Mouse (Mus musculus): Measurements from ENCODE around the gene Ctnnbip1. TPM values are rescaled to one million over a fixed set of nuclear protein-coding genes. Genes with fewer than 3 reads are reported as not detected.

Ctnnbip1 gene
- polyA plus RNA-seq, 1 experiment from 2014 or later = 80.3 TPM

- H3K9me3 ChIP-seq = no peaks in the 10 kb centered on the region
- H3K27me3 ChIP-seq = no peaks in the 10 kb centered on the region
- WGBS = 81% methylated on average over 5 of the region's 5 CpGs
- no peaks in the 10 kb centered on the region for H3K4me1 ChIP-seq
- no peak overlapping the region for H3K4me2 ChIP-seq (replicated peaks)
- H3K9ac ChIP-seq = 0 out of 2 replicates have a peak overlapping the region, but pooled peaks have one; percentile 20
- H3K27ac ChIP-seq = no peak overlapping the region
- no peak for ATAC-seq (ENCODE audit: low FRiP score, low read depth)
- peaks cover 44% of the 10 kb centered on the region for H3K36me3 ChIP-seq
- H3K4me3 ChIP-seq = no peak overlapping the region
Measured at GRCm38 (mm10) chr4:149550866-149551265, 32.8 kb downstream of the Ctnnbip1 start.

- 86% methylated on average over 5 of the region's 5 CpGs for WGBS
- H3K27me3 ChIP-seq = no peaks in the 10 kb centered on the region
Measured at GRCm38 (mm10) chr4:149551696-149552095, 33.7 kb downstream of the Ctnnbip1 start.

GRCm38 (mm10) chr4:149553834-149554233 is 35.8 kb downstream of the Ctnnbip1 start:
- H3K27me3 ChIP-seq = no peaks in the 10 kb centered on the region
- no peak for ATAC-seq (ENCODE audit: low FRiP score, low read depth)
- no peak overlapping the region for H3K4me2 ChIP-seq (replicated peaks)
- H3K4me3 ChIP-seq = no peak overlapping the region
- H3K27ac ChIP-seq = no peak overlapping the region
- H3K9me3 ChIP-seq = no peaks in the 10 kb centered on the region
- H3K9ac ChIP-seq = no peak overlapping the region
- no peaks in the 10 kb centered on the region for H3K4me1 ChIP-seq
- peaks cover 49% of the 10 kb centered on the region for H3K36me3 ChIP-seq
- 62% methylated on average over 7 of the region's 7 CpGs for WGBS

More at GRCm38 (mm10) chr4:149551696-149552095, 33.7 kb downstream of the Ctnnbip1 start:
- Histone ChIP-seq H3K4me3 (no peak overlapping the region), H3K36me3 (peaks cover 39% of the 10 kb centered on the region), H3K27ac (no peak overlapping the region), H3K9ac (no peak overlapping the region), H3K9me3 (no peaks in the 10 kb centered on the region), H3K4me1 (no peaks in the 10 kb centered on the region), H3K4me2 (replicated peaks) (no peak overlapping the region)
- no peak for ATAC-seq (ENCODE audit: low FRiP score, low read depth)

- peaks cover 58% of the 10 kb centered on the region for H3K36me3 ChIP-seq
- no peak for ATAC-seq (ENCODE audit: low FRiP score, low read depth)
Measured at GRCm38 (mm10) chr4:149556111-149556510, 38.1 kb downstream of the Ctnnbip1 start.

GRCm38 (mm10) chr4:149557905-149558304 is 39.9 kb downstream of the Ctnnbip1 start:
- WGBS = 94% methylated on average over 5 of the region's 5 CpGs
- ATAC-seq (ENCODE audit: low FRiP score, low read depth) = no peak
- no peak overlapping the region for H3K27ac ChIP-seq
- H3K4me3 ChIP-seq = no peak overlapping the region
- no peak overlapping the region for H3K4me2 ChIP-seq (replicated peaks)
- peaks cover 5% of the 10 kb centered on the region for H3K4me1 ChIP-seq
- peaks cover 5% of the 10 kb centered on the region; the same call in 1 of the 2 replicates for H3K9me3 ChIP-seq
- peaks cover 52% of the 10 kb centered on the region for H3K36me3 ChIP-seq
- no peaks in the 10 kb centered on the region for H3K27me3 ChIP-seq
- no peak overlapping the region; the same call in 1 of the 2 replicates for H3K9ac ChIP-seq

More at GRCm38 (mm10) chr4:149556111-149556510, 38.1 kb downstream of the Ctnnbip1 start:
- H3K4me3 ChIP-seq = no peak overlapping the region
- WGBS = 88% methylated on average over 4 of the region's 4 CpGs
- H3K4me1 ChIP-seq = no peaks in the 10 kb centered on the region
- no peak overlapping the region for H3K4me2 ChIP-seq (replicated peaks)
- H3K27me3 ChIP-seq = no peaks in the 10 kb centered on the region
- H3K9ac ChIP-seq = no peak overlapping the region
- H3K9me3 ChIP-seq = peaks cover 5% of the 10 kb centered on the region; the same call in 1 of the 2 replicates
- no peak overlapping the region for H3K27ac ChIP-seq

GRCm38 (mm10) chr4:149558389-149558788 is 40.4 kb downstream of the Ctnnbip1 start:
- ATAC-seq (ENCODE audit: low FRiP score, low read depth) = no peak
- Histone ChIP-seq H3K4me3 (no peak overlapping the region), H3K4me1 (peaks cover 7% of the 10 kb centered on the region), H3K27me3 (no peaks in the 10 kb centered on the region), H3K4me2 (replicated peaks) (no peak overlapping the region), H3K9me3 (peaks cover 5% of the 10 kb centered on the region; the same call in 1 of the 2 replicates), H3K9ac (no peak overlapping the region; the same call in 1 of the 2 replicates), H3K36me3 (peaks cover 52% of the 10 kb centered on the region), H3K27ac (no peak overlapping the region)
- 78% methylated on average over 3 of the region's 3 CpGs for WGBS

GRCm38 (mm10) chr4:149561392-149561791 is 43.4 kb downstream of the Ctnnbip1 start:
- H3K9ac ChIP-seq = no peak overlapping the region
- peaks cover 24% of the 10 kb centered on the region for H3K4me1 ChIP-seq
- ATAC-seq (ENCODE audit: low FRiP score, low read depth) = no peak
- H3K36me3 ChIP-seq = peaks cover 43% of the 10 kb centered on the region
- H3K27me3 ChIP-seq = no peaks in the 10 kb centered on the region
- WGBS = 87% methylated on average over 4 of the region's 4 CpGs
- H3K27ac ChIP-seq = no peak overlapping the region
- H3K9me3 ChIP-seq = peaks cover 5% of the 10 kb centered on the region; the same call in 1 of the 2 replicates
- H3K4me2 ChIP-seq (replicated peaks) = no peak overlapping the region
- no peak overlapping the region for H3K4me3 ChIP-seq

GRCm38 (mm10) chr4:149561986-149562904 is 44.2 kb downstream of the Ctnnbip1 start:
- ATAC-seq (ENCODE audit: low FRiP score, low read depth) = no peak
- H3K4me2 ChIP-seq (replicated peaks) = no peak overlapping the region

GRCm38 (mm10) chr4:149562905-149563347 is 44.9 kb downstream of the Ctnnbip1 start:
- 55% methylated on average over 7 of the region's 7 CpGs for WGBS
- Histone ChIP-seq H3K4me2 (replicated peaks) (no peak overlapping the region), H3K36me3 (peaks cover 32% of the 10 kb centered on the region), H3K9me3 (peaks cover 5% of the 10 kb centered on the region; the same call in 1 of the 2 replicates), H3K4me3 (no peak overlapping the region), H3K9ac (peak overlapping the region; percentile 39; the same call in 1 of the 2 replicates), H3K27ac (no peak overlapping the region), H3K27me3 (no peaks in the 10 kb centered on the region), H3K4me1 (peaks cover 30% of the 10 kb centered on the region)
- ATAC-seq (ENCODE audit: low FRiP score, low read depth) = no peak

More at GRCm38 (mm10) chr4:149561986-149562904, 44.2 kb downstream of the Ctnnbip1 start:
- peaks cover 39% of the 10 kb centered on the region for H3K36me3 ChIP-seq
- WGBS = 72% methylated on average over 21 of the region's 21 CpGs
- no peak overlapping the region for H3K27ac ChIP-seq
- H3K27me3 ChIP-seq = no peaks in the 10 kb centered on the region
- no peak overlapping the region for H3K4me3 ChIP-seq
- H3K9ac ChIP-seq = peak overlapping the region; percentile 39; the same call in 1 of the 2 replicates
- H3K9me3 ChIP-seq = peaks cover 5% of the 10 kb centered on the region; the same call in 1 of the 2 replicates
- peaks cover 24% of the 10 kb centered on the region for H3K4me1 ChIP-seq

GRCm38 (mm10) chr4:149563941-149564361 is 45.9 kb downstream of the Ctnnbip1 start:
- H3K4me1 ChIP-seq = peaks cover 30% of the 10 kb centered on the region
- H3K4me2 ChIP-seq (replicated peaks) = 0 out of 2 replicates have a peak overlapping the region, but pooled peaks have one; percentile 19
- peaks cover 24% of the 10 kb centered on the region for H3K36me3 ChIP-seq
- H3K9ac ChIP-seq = no peak overlapping the region
- H3K9me3 ChIP-seq = peaks cover 5% of the 10 kb centered on the region; the same call in 1 of the 2 replicates
- ATAC-seq (ENCODE audit: low FRiP score, low read depth) = no peak
- no peaks in the 10 kb centered on the region for H3K27me3 ChIP-seq
- WGBS = 83% methylated on average over 10 of the region's 10 CpGs
- no peak overlapping the region for H3K4me3 ChIP-seq
- no peak overlapping the region for H3K27ac ChIP-seq

- H3K4me2 ChIP-seq (replicated peaks) = peak overlapping the region; percentile 47
Measured at GRCm38 (mm10) chr4:149564452-149565407, 46.7 kb downstream of the Ctnnbip1 start.

More at GRCm38 (mm10) chr4:149564452-149565407, 46.7 kb downstream of the Ctnnbip1 start:
- H3K36me3 ChIP-seq = peaks cover 16% of the 10 kb centered on the region
- H3K9me3 ChIP-seq = peaks cover 5% of the 10 kb centered on the region; the same call in 1 of the 2 replicates
- no peak overlapping the region for H3K9ac ChIP-seq
- no peaks in the 10 kb centered on the region for H3K27me3 ChIP-seq
- WGBS = 47% methylated on average over 20 of the region's 20 CpGs
- peak overlapping the region; percentile 39; the same call in 1 of the 2 replicates for H3K27ac ChIP-seq
- H3K4me3 ChIP-seq = no peak overlapping the region
- H3K4me1 ChIP-seq = peaks cover 30% of the 10 kb centered on the region
- peak; percentile 88; the same call in 1 of the 2 replicates for ATAC-seq (ENCODE audit: low FRiP score, low read depth)

Measured in limb, embryonic 13.5 days (tissue).